Mouse (Mus musculus) liver, adult 2 months (tissue): Measurements from ENCODE around the gene Dst.

Source experiments
- CTCF ChIP-seq: fragments of 200-500 bp; IDR thresholded peaks from 2 replicates; pipeline ENCODE4 v1.5.1; 2011; ENCODE audit warnings: low read depth, low read length, control low read depth
- POLR2A ChIP-seq: fragments of 200-500 bp; IDR thresholded peaks from 2 replicates; pipeline ENCODE4 v1.6.1; 2011; ENCODE audit warnings: low read length, control low read depth; ENCODE audit not compliant: insufficient read depth; ENCODE audit errors: extremely low read depth

DNA sequence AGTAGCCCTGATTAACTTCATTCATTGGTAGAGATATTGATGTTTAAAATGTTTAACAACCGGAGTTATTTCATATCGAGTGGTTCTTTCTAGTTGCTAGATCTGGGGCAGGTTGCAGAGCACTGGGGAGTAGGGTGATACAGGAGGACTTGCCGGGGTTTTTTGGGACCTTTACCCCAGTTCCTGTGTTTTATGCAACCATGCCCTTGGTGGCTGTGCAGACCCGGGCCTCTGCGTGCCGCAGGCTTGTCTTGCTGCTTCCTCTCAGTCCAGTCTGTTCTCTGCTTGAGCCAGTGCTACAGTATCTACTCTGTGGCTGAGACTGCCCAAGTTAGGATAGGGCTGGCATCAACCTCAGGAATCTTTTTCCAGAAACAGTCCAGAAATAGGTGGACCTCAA, 37.7 kb downstream of the Dst start:
- no peak for TF ChIP-seq POLR2A
- no peak for TF ChIP-seq CTCF
